ENCODE assay signal across 9 mouse cellular contexts in the genomic region with DNA sequence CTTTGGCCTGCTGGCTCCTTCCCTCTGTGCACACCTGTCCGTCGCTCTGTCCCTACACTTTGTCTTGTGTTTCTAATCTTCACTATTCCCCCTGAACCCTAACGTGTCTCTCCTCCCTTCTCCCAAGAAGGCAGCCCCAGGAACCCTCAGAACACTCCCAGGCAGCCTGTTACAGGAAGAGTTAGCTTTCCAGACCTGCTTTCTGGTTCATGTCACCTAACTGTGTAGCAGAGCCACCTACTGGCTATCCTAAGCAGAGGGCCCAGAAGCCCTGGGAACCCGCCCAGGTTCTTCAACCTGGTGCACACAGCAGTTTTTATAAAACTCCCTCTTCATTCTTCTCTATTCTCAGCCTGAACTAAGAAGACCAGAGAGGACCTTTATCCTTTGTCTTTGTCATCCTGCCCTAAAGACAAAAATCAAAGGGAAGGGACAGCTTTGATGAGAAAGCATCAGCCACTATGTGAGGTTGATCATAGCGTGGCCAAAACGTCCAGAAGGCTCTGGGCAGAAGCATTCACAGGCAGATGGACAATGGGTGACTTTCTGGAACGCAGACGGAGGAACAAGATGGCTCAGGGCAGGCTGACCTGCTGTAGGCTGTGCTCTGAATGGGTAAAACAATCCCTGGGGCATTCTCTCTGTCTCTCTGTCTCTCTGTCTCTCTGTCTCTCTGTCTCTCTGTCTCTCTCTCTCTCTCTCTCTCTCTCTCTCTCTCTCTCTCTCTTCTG. TPM values are rescaled to one million over a fixed set of nuclear protein-coding genes. Genes with fewer than 3 reads are reported as not detected.
DNase-seq lines count a peak whose midpoint lies in the region; ATAC-seq and TF ChIP-seq lines count a peak whose summit lies in the region.
"Had no signal": no experiment of that assay in that cellular context is flagged by ENCODE, and none has a peak within 500 bp of the region (broad histone marks: within the 10 kb centered on the region; RNA-seq: fewer than 3 reads in every experiment).

No protein-coding gene starts in this region.

- TF ChIP-seq CTCF in E14TG2a.4 (conservative IDR thresholded peaks at IDR 0.05; ENCODE audit: low read length): 0 out of 2 replicates have a peak, but pooled peaks have one; percentile 7

- no peak overlapping the region for H3K27ac ChIP-seq in forebrain, embryonic 16.5 days (ENCODE audit: low read length)
- no peak overlapping the region for H3K27ac ChIP-seq in forebrain, embryonic 12.5 days
- no peak overlapping the region for H3K27ac ChIP-seq in hindbrain, embryonic 13.5 days
- H3K27ac ChIP-seq in neural tube, embryonic 14.5 days (ENCODE audit: low read depth, low read length): no peak overlapping the region
- H3K27ac ChIP-seq: embryonic facial prominence, embryonic 15.5 days had no signal

- no peaks in the 10 kb centered on the region for H3K27me3 ChIP-seq in forebrain, embryonic 16.5 days (replicated peaks; ENCODE audit: control insufficient read depth, insufficient read depth, low read length)
- no peaks in the 10 kb centered on the region for H3K27me3 ChIP-seq in forebrain, embryonic 12.5 days
- no peaks in the 10 kb centered on the region for H3K27me3 ChIP-seq in E14TG2a.4 (ENCODE audit: insufficient read depth, low read length)
- H3K27me3 ChIP-seq in hindbrain, embryonic 13.5 days: no peaks in the 10 kb centered on the region
- H3K27me3 ChIP-seq in neural tube, embryonic 14.5 days (ENCODE audit: control insufficient read depth, insufficient read depth, low read length): no peaks in the 10 kb centered on the region
- H3K27me3 ChIP-seq: embryonic facial prominence, embryonic 15.5 days had no signal

- no peaks in the 10 kb centered on the region for H3K4me1 ChIP-seq in forebrain, embryonic 16.5 days (replicated peaks; ENCODE audit: control insufficient read depth, insufficient read depth, low read length)
- H3K4me1 ChIP-seq in forebrain, embryonic 12.5 days: peaks cover 4% of the 10 kb centered on the region; the same call in 1 of the 2 replicates
- no peaks in the 10 kb centered on the region for H3K4me1 ChIP-seq in E14TG2a.4 (replicated peaks; ENCODE audit: low read depth, low read length)
- H3K4me1 ChIP-seq in hindbrain, embryonic 13.5 days (replicated peaks): peaks cover 13% of the 10 kb centered on the region
- no peaks in the 10 kb centered on the region for H3K4me1 ChIP-seq in neural tube, embryonic 14.5 days (ENCODE audit: control insufficient read depth, insufficient read depth, low read length)

- no peak overlapping the region for H3K9ac ChIP-seq in forebrain, embryonic 16.5 days (replicated peaks; ENCODE audit: low read depth, low read length)
- no peak overlapping the region for H3K9ac ChIP-seq in forebrain, embryonic 12.5 days
- no peak overlapping the region for H3K9ac ChIP-seq in hindbrain, embryonic 13.5 days
- H3K9ac ChIP-seq in neural tube, embryonic 14.5 days (replicated peaks; ENCODE audit: low read depth, low read length): no peak overlapping the region
- H3K9ac ChIP-seq: embryonic facial prominence, embryonic 15.5 days had no signal

- no peak overlapping the region for H3K4me2 ChIP-seq in forebrain, embryonic 16.5 days (ENCODE audit: low read length)
- H3K4me2 ChIP-seq in forebrain, embryonic 12.5 days: no peak overlapping the region
- H3K4me2 ChIP-seq in hindbrain, embryonic 13.5 days: no peak overlapping the region
- no peak overlapping the region for H3K4me2 ChIP-seq in neural tube, embryonic 14.5 days (ENCODE audit: low read depth, low read length)
- H3K4me2 ChIP-seq: embryonic facial prominence, embryonic 15.5 days had no signal

- ATAC-seq in forebrain, embryonic 16.5 days: 0 out of 2 replicates have a peak, but pooled peaks have one; percentile 57
- no peak for ATAC-seq in forebrain, embryonic 12.5 days (ENCODE audit: low FRiP score)
- ATAC-seq in hindbrain, embryonic 13.5 days (ENCODE audit: low FRiP score): 0 out of 2 replicates have a peak, but pooled peaks have one; percentile 52
- ATAC-seq in neural tube, embryonic 14.5 days (ENCODE audit: low read depth): peak; percentile 51; the same call in 1 of the 2 replicates
- ATAC-seq in granulocyte monocyte progenitor cell, adult 5-6 weeks (replicated peaks; ENCODE audit: poor library complexity, severe bottlenecking): no peak

- no peak overlapping the region for H3K4me3 ChIP-seq in forebrain, embryonic 16.5 days (replicated peaks; ENCODE audit: low read length)
- no peak overlapping the region for H3K4me3 ChIP-seq in forebrain, embryonic 12.5 days (replicated peaks)
- no peak overlapping the region for H3K4me3 ChIP-seq in E14TG2a.4 (replicated peaks; ENCODE audit: low read length)
- H3K4me3 ChIP-seq in hindbrain, embryonic 13.5 days: no peak overlapping the region
- H3K4me3 ChIP-seq in neural tube, embryonic 14.5 days (ENCODE audit: low read depth, low read length): no peak overlapping the region
- H3K4me3 ChIP-seq: embryonic facial prominence, embryonic 15.5 days had no signal

- H3K36me3 ChIP-seq in forebrain, embryonic 16.5 days (ENCODE audit: control insufficient read depth, insufficient read depth): no peaks in the 10 kb centered on the region
- no peaks in the 10 kb centered on the region for H3K36me3 ChIP-seq in forebrain, embryonic 12.5 days (replicated peaks)
- H3K36me3 ChIP-seq in E14TG2a.4 (ENCODE audit: insufficient read depth, low read length): no peaks in the 10 kb centered on the region
- H3K36me3 ChIP-seq in hindbrain, embryonic 13.5 days: no peaks in the 10 kb centered on the region
- no peaks in the 10 kb centered on the region for H3K36me3 ChIP-seq in neural tube, embryonic 14.5 days (ENCODE audit: control insufficient read depth, insufficient read depth, low read length)
- H3K36me3 ChIP-seq: embryonic facial prominence, embryonic 15.5 days had no signal

- WGBS in forebrain, embryonic 16.5 days: 51% methylated on average over 8 of the region's 8 CpGs
- 48% methylated on average over 8 of the region's 8 CpGs for WGBS in forebrain, embryonic 12.5 days
- WGBS in hindbrain, embryonic 13.5 days: 50% methylated on average over 8 of the region's 8 CpGs
- WGBS in neural tube, embryonic 14.5 days: 59% methylated on average over 8 of the region's 8 CpGs

- DNase-seq in cerebellum, postnatal 10 days: peak; percentile 83 to 85
- DNase-seq in layer of hippocampus, postnatal 25 days (ENCODE audit: extremely low spot score in 1 of 2, low spot score in 1 of 2): peak; percentile 19 to 35

- no peaks in the 10 kb centered on the region for H3K9me3 ChIP-seq in forebrain, embryonic 16.5 days (ENCODE audit: control insufficient read depth, low read length)
- no peaks in the 10 kb centered on the region for H3K9me3 ChIP-seq in forebrain, embryonic 12.5 days
- peaks cover 16% of the 10 kb centered on the region for H3K9me3 ChIP-seq in E14TG2a.4 (ENCODE audit: low read length)
- H3K9me3 ChIP-seq in hindbrain, embryonic 13.5 days: no peaks in the 10 kb centered on the region
- H3K9me3 ChIP-seq in neural tube, embryonic 14.5 days (ENCODE audit: control insufficient read depth, low read length): no peaks in the 10 kb centered on the region
- H3K9me3 ChIP-seq: embryonic facial prominence, embryonic 15.5 days had no signal

RNA-seq across cellular contexts. Expression of a gene that starts 34.8 kb away (rescaled TPM):
- polyA plus RNA-seq in forebrain, embryonic 16.5 days (2015; fragmentation: Nextera tagmentation; extraction: Ambion mirVana): not detected in 2 replicates
- polyA plus RNA-seq in forebrain, embryonic 12.5 days (2016; fragmentation: Nextera tagmentation; extraction: Ambion mirVana): not detected in 2 replicates
- polyA plus RNA-seq in hindbrain, embryonic 13.5 days (2015; fragmentation: Nextera tagmentation; extraction: Ambion mirVana): not detected in 2 replicates
- total RNA-seq in layer of hippocampus, postnatal 25 days (2021): not detected
- not detected in 2 replicates for polyA plus RNA-seq in neural tube, embryonic 14.5 days (2014; fragmentation: Nextera tagmentation; extraction: Ambion mirVana)
- not detected in 2 replicates for total RNA-seq in granulocyte monocyte progenitor cell, adult 5-6 weeks (2014; fragmentation: Nextera tagmentation)
- not detected in 2 replicates for total RNA-seq in granulocyte monocyte progenitor cell, adult 5-6 weeks (2017)
- polyA plus RNA-seq: embryonic facial prominence, embryonic 15.5 days had no signal

Comparison
In these comparisons a context has a peak if more than half of its experiments do, and no peak if none do; other contexts are left out.
1. ATAC-seq: peak in forebrain, embryonic 16.5 days (single experiment), hindbrain, embryonic 13.5 days (single experiment) and neural tube, embryonic 14.5 days (single experiment); none in forebrain, embryonic 12.5 days (single experiment) and granulocyte monocyte progenitor cell, adult 5-6 weeks (single experiment).